Mouse (Mus musculus) forebrain, embryonic 15.5 days (tissue): ENCODE measurements around the gene Mea1. TPM values are rescaled to one million over a fixed set of nuclear protein-coding genes. Genes with fewer than 3 reads are reported as not detected.

Source experiments
- ATAC-seq: fragments of 200-750 bp; cut with Nextera tagmentation; replicated peaks from 2 replicates; pipeline ENCODE4 v1.8.0; 2017; ENCODE audit warnings: mild to moderate bottlenecking, moderate TSS enrichment, moderate library complexity
- H3K27ac ChIP-seq: fragments of 300-500 bp; sonication (generic); replicated peaks from 2 replicates; pipeline ENCODE4 v1.5.1; 2015; ENCODE audit warnings: mild to moderate bottlenecking, inconsistent platforms
- H3K27me3 ChIP-seq: fragments of 300-500 bp; sonication (generic); 2 replicates; pipeline ENCODE4 v1.6.1; 2015; ENCODE audit warnings: inconsistent platforms
- H3K36me3 ChIP-seq: fragments of 300-500 bp; sonication (generic); 2 replicates; pipeline ENCODE4 v1.6.1; 2015; ENCODE audit warnings: mild to moderate bottlenecking, inconsistent platforms
- H3K4me1 ChIP-seq: fragments of 300-500 bp; sonication (generic); 2 replicates; pipeline ENCODE4 v1.6.1; 2015; ENCODE audit warnings: inconsistent platforms
- H3K4me2 ChIP-seq: fragments of 300-500 bp; sonication (generic); replicated peaks from 2 replicates; pipeline ENCODE4 v1.6.1; 2015; ENCODE audit warnings: mild to moderate bottlenecking, inconsistent platforms
- H3K4me3 ChIP-seq: fragments of 300-500 bp; sonication (generic); 2 replicates; pipeline ENCODE4 v1.5.1; 2015; ENCODE audit warnings: mild to moderate bottlenecking, inconsistent platforms
- H3K9ac ChIP-seq: fragments of 300-500 bp; sonication (generic); replicated peaks from 2 replicates; pipeline ENCODE4 v1.6.1; 2015; ENCODE audit warnings: mild to moderate bottlenecking, inconsistent platforms
- H3K9me3 ChIP-seq: fragments of 300-500 bp; sonication (generic); 2 replicates; pipeline ENCODE4 v1.6.1; 2016; ENCODE audit warnings: inconsistent platforms
- WGBS: fragments of 180-500 bp; shearing (Covaris S2); methylation state at CpG from one replicate; pipeline ENCODE4 v1.1.7; 2015; ENCODE audit warnings: mixed read lengths; 5-methylcytosine and 5-hydroxymethylcytosine counted together
- polyA plus RNA-seq: library from polyadenylated mRNA; unstranded; fragments of >200 nt; fragmentation: Nextera tagmentation; extraction: Ambion mirVana; gene quantifications from 2 replicates; pipeline ENCODE4 v1.2.1, GENCODE M21; 2015

Mea1 gene
- polyA plus RNA-seq, 1 experiment from 2014 or later, result 214 TPM

DNA sequence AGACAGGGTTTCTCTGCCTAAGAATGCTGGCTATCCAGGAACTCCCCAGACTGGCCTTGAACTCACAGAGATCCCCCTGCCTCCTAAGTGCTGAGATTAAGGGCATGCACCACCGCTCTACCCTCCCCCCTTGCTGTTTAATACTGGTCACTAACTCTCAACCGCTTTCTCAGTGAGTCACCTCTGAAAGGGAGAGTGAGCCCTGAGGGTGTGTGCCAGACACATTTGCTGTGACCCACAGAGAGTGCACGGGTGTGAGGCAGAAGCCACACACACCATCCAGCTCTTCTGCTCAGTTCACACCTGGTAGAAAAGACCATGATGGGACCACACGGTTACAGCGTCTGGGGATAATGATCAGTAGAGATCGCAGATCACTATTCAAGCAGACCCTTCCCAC, 19.9 kb downstream of the Mea1 start:
- Histone ChIP-seq H3K36me3 (peaks cover 8% of the 10 kb centered on the region; the same call in 1 of the 2 replicates), H3K4me2 (no peak overlapping the region), H3K9me3 (no peaks in the 10 kb centered on the region), H3K4me3 (no peak overlapping the region), H3K4me1 (peaks cover 26% of the 10 kb centered on the region), H3K27ac (no peak overlapping the region), H3K9ac (no peak overlapping the region), H3K27me3 (no peaks in the 10 kb centered on the region)
- 93% methylated on average over 6 of the region's 6 CpGs for WGBS
- no peak for ATAC-seq

GRCm38 (mm10) chr17:46699245-46699644, 20.7 kb downstream of the Mea1 start:
- Histone ChIP-seq H3K4me2 (no peak overlapping the region), H3K9me3 (no peaks in the 10 kb centered on the region), H3K4me3 (no peak overlapping the region), H3K9ac (no peak overlapping the region), H3K36me3 (peaks cover 8% of the 10 kb centered on the region; the same call in 1 of the 2 replicates), H3K27me3 (no peaks in the 10 kb centered on the region), H3K4me1 (peaks cover 32% of the 10 kb centered on the region), H3K27ac (no peak overlapping the region)
- no peak for ATAC-seq
- 92% methylated on average over 5 of the region's 5 CpGs for WGBS

DNA sequence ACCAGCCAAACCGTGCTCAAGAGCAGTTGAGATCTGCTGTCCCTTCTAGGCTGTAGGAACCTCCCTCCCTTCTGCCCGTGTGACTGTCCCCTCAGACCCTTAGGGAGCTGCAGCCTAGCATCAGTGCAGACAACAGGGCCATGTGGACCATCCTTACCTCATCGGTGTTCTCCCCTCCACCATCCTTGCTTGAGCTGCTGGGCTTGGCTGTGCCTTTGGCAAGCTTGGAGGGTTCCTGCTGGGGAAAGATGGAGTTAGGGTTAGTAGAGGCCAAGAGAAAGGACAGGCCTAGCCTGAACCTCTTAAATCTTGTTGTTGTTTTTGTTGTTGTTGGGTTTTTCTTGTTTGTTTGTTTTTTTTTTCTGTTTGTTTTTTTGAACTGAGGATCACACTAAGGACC, 21.3 kb downstream of the Mea1 start:
- H3K36me3 ChIP-seq, result peaks cover 8% of the 10 kb centered on the region; the same call in 1 of the 2 replicates
- H3K9me3 ChIP-seq, result no peaks in the 10 kb centered on the region
- H3K9ac ChIP-seq, result no peak overlapping the region
- no peak for ATAC-seq
- peaks cover 32% of the 10 kb centered on the region for H3K4me1 ChIP-seq
- no peak overlapping the region for H3K4me2 ChIP-seq
- H3K27me3 ChIP-seq, result no peaks in the 10 kb centered on the region
- WGBS, result 85% methylated on average over 3 of the region's 3 CpGs
- H3K4me3 ChIP-seq, result no peak overlapping the region
- H3K27ac ChIP-seq, result no peak overlapping the region

- no peak for ATAC-seq
- no peak overlapping the region for H3K27ac ChIP-seq
- no peak overlapping the region for H3K4me2 ChIP-seq
- 81% methylated on average over 12 of the region's 12 CpGs for WGBS
- H3K9ac ChIP-seq, result peak overlapping the region; percentile 15
- no peaks in the 10 kb centered on the region for H3K9me3 ChIP-seq
- no peak overlapping the region for H3K4me3 ChIP-seq
- peaks cover 8% of the 10 kb centered on the region; the same call in 1 of the 2 replicates for H3K36me3 ChIP-seq
- peaks cover 43% of the 10 kb centered on the region for H3K4me1 ChIP-seq
- H3K27me3 ChIP-seq, result no peaks in the 10 kb centered on the region
These were observed 22.9 kb downstream of the Mea1 start for GRCm38 (mm10) chr17:46701489-46701888.

GRCm38 (mm10) chr17:46702100-46702499, 23.5 kb downstream of the Mea1 start:
- WGBS, result 87% methylated on average over 12 of the region's 12 CpGs
- peaks cover 8% of the 10 kb centered on the region; the same call in 1 of the 2 replicates for H3K36me3 ChIP-seq
- H3K4me1 ChIP-seq, result peaks cover 43% of the 10 kb centered on the region
- H3K9ac ChIP-seq, result no peak overlapping the region; the same call in 1 of the 2 replicates
- no peak for ATAC-seq
- H3K27me3 ChIP-seq, result no peaks in the 10 kb centered on the region
- H3K9me3 ChIP-seq, result no peaks in the 10 kb centered on the region
- H3K4me2 ChIP-seq, result no peak overlapping the region; the same call in 1 of the 2 replicates
- H3K27ac ChIP-seq, result no peak overlapping the region
- no peak overlapping the region for H3K4me3 ChIP-seq

- H3K4me2 ChIP-seq, result peak overlapping the region; percentile 69
- H3K9ac ChIP-seq, result 0 out of 2 replicates have a peak overlapping the region, but pooled peaks have one; percentile 90
- peak overlapping the region; percentile 92; the same call in 1 of the 2 replicates for H3K4me3 ChIP-seq
These were observed 23.9 kb downstream of the Mea1 start for GRCm38 (mm10) chr17:46702506-46702905.

GRCm38 (mm10) chr17:46703971-46704886, 25.6 kb downstream of the Mea1 start:
- Histone ChIP-seq H3K36me3 (peaks cover 1% of the 10 kb centered on the region; the same call in 1 of the 2 replicates), H3K27ac (peak overlapping the region; percentile 86), H3K4me2 (peak overlapping the region; percentile 69), H3K9ac (peak overlapping the region; percentile 90), H3K4me1 (peaks cover 43% of the 10 kb centered on the region), H3K4me3 (peak overlapping the region; percentile 92), H3K27me3 (no peaks in the 10 kb centered on the region), H3K9me3 (no peaks in the 10 kb centered on the region)
- 5% methylated on average over 33 of the region's 41 CpGs for WGBS
- ATAC-seq, result peak; percentile 76

More at GRCm38 (mm10) chr17:46702506-46702905, 23.9 kb downstream of the Mea1 start:
- H3K9me3 ChIP-seq, result no peaks in the 10 kb centered on the region
- H3K27ac ChIP-seq, result no peak overlapping the region; the same call in 1 of the 2 replicates
- peaks cover 8% of the 10 kb centered on the region; the same call in 1 of the 2 replicates for H3K36me3 ChIP-seq
- H3K27me3 ChIP-seq, result no peaks in the 10 kb centered on the region
- ATAC-seq, result no peak
- H3K4me1 ChIP-seq, result peaks cover 43% of the 10 kb centered on the region
- WGBS, result 91% methylated on average over 5 of the region's 5 CpGs

- ATAC-seq, result peak; percentile 96
- H3K36me3 ChIP-seq, result no peaks in the 10 kb centered on the region
- no peaks in the 10 kb centered on the region for H3K27me3 ChIP-seq
- H3K4me2 ChIP-seq, result peak within 1 kb of the TSS; percentile 83
- H3K4me3 ChIP-seq, result peak within 1 kb of the TSS; percentile 92
- under 1% methylated on average over 48 of the region's 48 CpGs for WGBS
- H3K9me3 ChIP-seq, result no peaks in the 10 kb centered on the region
- H3K4me1 ChIP-seq, result peaks cover 43% of the 10 kb centered on the region
- peak within 1 kb of the TSS; percentile 90 for H3K27ac ChIP-seq
- peak within 1 kb of the TSS; percentile 90 for H3K9ac ChIP-seq
These were observed 26.6 kb downstream of the Mea1 start, which contains the start of gene Ppp2r5d for GRCm38 (mm10) chr17:46704887-46705835. Gene Ppp2r5d, minus strand, starts transcription at chr17:46705111.

DNA sequence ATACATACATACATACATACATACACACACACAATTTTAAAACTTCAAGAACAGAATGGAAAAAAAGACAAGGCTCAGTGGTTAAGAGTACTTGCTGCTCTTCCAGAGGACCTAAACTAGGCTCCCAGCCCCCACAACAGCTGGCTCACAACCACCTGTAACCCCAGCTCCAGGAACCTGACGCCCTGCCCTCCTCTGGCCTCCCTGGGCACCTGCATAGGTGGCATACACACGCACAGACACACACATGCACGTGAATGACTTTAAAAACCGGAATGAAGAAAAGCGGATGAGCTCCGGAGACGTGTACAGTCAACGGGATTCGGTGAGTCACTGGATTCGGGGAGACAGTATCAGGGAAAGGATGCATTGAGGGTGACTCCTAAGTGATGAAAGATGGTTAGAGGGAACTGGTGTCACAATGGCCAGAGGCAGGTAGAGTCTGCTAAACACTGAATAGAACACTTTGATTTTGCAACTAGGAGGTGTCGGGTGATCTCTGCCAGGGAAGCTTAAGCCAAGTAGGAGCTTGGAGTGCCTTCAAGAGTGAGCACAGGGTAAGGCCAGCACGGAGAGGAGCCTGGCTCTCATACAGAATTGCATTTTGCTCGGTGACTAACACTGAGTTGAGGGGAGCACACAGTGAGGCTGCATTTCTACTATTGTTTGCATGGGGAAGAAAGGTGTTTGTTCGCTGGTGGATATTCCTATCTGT, 27.9 kb downstream of the Mea1 start:
- 93% methylated on average over 14 of the region's 14 CpGs for WGBS
- peaks cover 36% of the 10 kb centered on the region for H3K4me1 ChIP-seq
- H3K4me3 ChIP-seq, result no peak overlapping the region
- H3K9me3 ChIP-seq, result no peaks in the 10 kb centered on the region
- no peaks in the 10 kb centered on the region for H3K27me3 ChIP-seq
- H3K4me2 ChIP-seq, result no peak overlapping the region
- no peak for ATAC-seq
- no peaks in the 10 kb centered on the region for H3K36me3 ChIP-seq
- no peak overlapping the region for H3K9ac ChIP-seq
- no peak overlapping the region for H3K27ac ChIP-seq

- Histone ChIP-seq H3K9me3 (no peaks in the 10 kb centered on the region), H3K27ac (peak within 1 kb of the TSS; percentile 88), H3K36me3 (peaks cover 16% of the 10 kb centered on the region; the same call in 1 of the 2 replicates), H3K27me3 (no peaks in the 10 kb centered on the region), H3K4me2 (peak within 1 kb of the TSS; percentile 99), H3K4me1 (peaks cover 22% of the 10 kb centered on the region), H3K9ac (peak within 1 kb of the TSS; percentile 85), H3K4me3 (peak within 1 kb of the TSS; percentile 99)
- peak; percentile 91 for ATAC-seq
- 8% methylated on average over 36 of the region's 36 CpGs for WGBS
These were observed 32.5 kb downstream of the Mea1 start, which contains the start of gene Pex6 for GRCm38 (mm10) chr17:46710959-46711597. Gene Pex6, plus strand, starts transcription at chr17:46711463.
